Mouse (Mus musculus): Measurements from ENCODE around the gene Cfap54.

- TF ChIP-seq GATA1 (IDR thresholded peaks at IDR 0.05; ENCODE audit: borderline replicate concordance, low read length) = no peak
- no peak for TF ChIP-seq FLI1 (IDR thresholded peaks at IDR 0.05; ENCODE audit: low read length)
These were observed 291.2 kb downstream of the Cfap54 start for GRCm38 (mm10) chr10:92790247-92790646.

All from megakaryocyte, embryonic 14.5 days (primary cell).